In genomic region chr16:32461713-32462112, GRCm38 (mm10) we compare ENCODE assay signal across 32 mouse cellular contexts. TPM values are rescaled to one million over a fixed set of nuclear protein-coding genes. Genes with fewer than 3 reads are reported as not detected.
"Had no signal": no experiment of that assay in that cellular context is flagged by ENCODE, and none has a peak within 500 bp of the region (broad histone marks: within the 10 kb centered on the region; RNA-seq: fewer than 3 reads in every experiment).

No protein-coding gene starts in this region.

- H3K9me3 ChIP-seq: heart, embryonic 10.5 days; heart, embryonic 12.5 days; hindbrain, embryonic 10.5 days; hindbrain, embryonic 12.5 days; limb, embryonic 13.5 days; limb, embryonic 15.5 days had no signal

- H3K27ac ChIP-seq: gastrocnemius, adult 2 months; hindbrain, embryonic 10.5 days; hindbrain, embryonic 12.5 days; hindbrain, embryonic 14.5 days; layer of hippocampus, adult 2 months; limb, embryonic 13.5 days; limb, embryonic 15.5 days; liver, embryonic 14.5 days had no signal

- H3K9ac ChIP-seq: heart, embryonic 12.5 days; hindbrain, embryonic 12.5 days; hindbrain, embryonic 14.5 days; limb, embryonic 13.5 days; limb, embryonic 15.5 days; liver, embryonic 14.5 days had no signal

- H3K4me2 ChIP-seq: heart, embryonic 12.5 days; hindbrain, embryonic 12.5 days; hindbrain, embryonic 14.5 days; limb, embryonic 13.5 days; limb, embryonic 15.5 days had no signal

- H3K4me1 ChIP-seq: hindbrain, embryonic 10.5 days; hindbrain, embryonic 12.5 days; limb, embryonic 13.5 days had no signal

- DNase-seq: gastrocnemius, adult 2 months; gastrocnemius, postnatal 10 days; gastrocnemius, postnatal 25 days; heart, adult 18-20 months; heart, postnatal 10 days; heart, postnatal 4 days; kidney, adult 18-20 months; kidney, adult 8-10 months; kidney, postnatal 10 days; kidney, postnatal 25 days; kidney, postnatal 4 days; layer of hippocampus, adult 9-11 months; layer of hippocampus, postnatal 36 days; left cerebral cortex, postnatal 4 days had no signal

- H3K4me3 ChIP-seq: gastrocnemius, adult 2 months; heart, embryonic 10.5 days; heart, embryonic 12.5 days; hindbrain, embryonic 10.5 days; hindbrain, embryonic 12.5 days; layer of hippocampus, adult 2 months; limb, embryonic 13.5 days; limb, embryonic 15.5 days had no signal

- ATAC-seq: hindbrain, embryonic 16.5 days; inflammation-experienced regulatory T-cells, adult 6 months; intestine, embryonic 16.5 days had no signal

- H3K27me3 ChIP-seq: heart, embryonic 12.5 days; hindbrain, embryonic 12.5 days; limb, embryonic 13.5 days; limb, embryonic 15.5 days had no signal

RNA-seq across cellular contexts. Expression of gene Slc51a, which starts 26.0 kb away (rescaled TPM):
- polyA plus RNA-seq: frontal cortex, adult 2 months; hindbrain, embryonic 16.5 days; inflammation-experienced regulatory T-cells, adult 6 months had no signal

RNA-seq across cellular contexts. Expression of gene Zdhhc19, which starts 34.4 kb away (rescaled TPM):
- polyA plus RNA-seq: frontal cortex, adult 2 months; heart, embryonic 10.5 days; heart, embryonic 12.5 days; heart, embryonic 14.5 days; heart, embryonic 16.5 days; hindbrain, embryonic 10.5 days; hindbrain, embryonic 12.5 days; hindbrain, embryonic 14.5 days; hindbrain, embryonic 16.5 days; kidney, embryonic 14.5 days; kidney, embryonic 16.5 days; limb, embryonic 11.5 days; limb, embryonic 13.5 days; limb, embryonic 15.5 days; liver, embryonic 14.5 days had no signal
